Mouse (Mus musculus): Measurements from ENCODE around the gene Ccng2. TPM values are rescaled to one million over a fixed set of nuclear protein-coding genes. Genes with fewer than 3 reads are reported as not detected.

Gene Ccng2
- 76.7 TPM for total RNA-seq (2023)

DNA sequence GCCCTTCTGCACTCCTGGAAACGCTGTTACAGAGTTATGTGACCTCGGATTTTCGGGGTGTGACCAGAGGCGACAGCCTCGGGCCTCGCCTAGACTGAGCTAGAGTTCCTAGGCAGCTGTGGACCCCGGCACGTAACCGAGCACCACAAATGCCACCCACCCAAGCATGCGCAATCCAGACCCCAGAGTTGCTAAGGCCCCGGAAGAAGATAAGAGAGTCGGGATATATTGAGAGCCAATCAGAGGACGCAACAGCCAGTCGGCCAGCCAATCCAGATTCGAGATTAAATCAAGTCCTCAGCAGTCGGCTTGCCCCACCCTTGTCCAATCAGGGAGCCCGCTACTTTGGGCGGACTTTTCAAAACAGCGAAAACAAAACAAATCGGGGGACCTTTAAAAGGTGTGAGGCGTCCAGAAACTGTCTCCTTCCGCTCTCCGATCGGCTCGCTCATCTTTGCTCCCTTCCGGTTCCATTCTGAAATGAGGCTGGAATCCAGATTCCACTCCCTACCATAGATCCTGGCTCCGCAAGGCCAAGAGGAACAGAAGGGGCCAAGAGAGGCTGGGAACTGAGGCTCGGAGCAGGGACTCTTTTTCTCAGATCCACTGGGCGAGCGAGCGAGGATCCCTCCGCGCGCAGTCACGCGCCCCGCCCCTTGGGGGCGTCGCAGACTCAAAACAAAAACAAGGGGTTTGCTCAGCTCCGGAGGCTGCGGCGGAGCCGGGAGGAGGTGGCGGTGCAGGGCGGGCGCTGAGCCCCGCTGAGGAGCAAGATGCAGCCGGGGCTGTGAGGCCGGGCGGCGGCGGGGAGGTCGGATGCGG lies at the start of gene Ccng2:
TSS of gene Ccng2 (plus strand) at position 375 of the 822 bp plus-strand sequence.

Other genes starting within 250 kb of the Ccng2 start
- gene Sowahb, start 222.2 kb upstream of the Ccng2 start, total RNA-seq (2023): not detected
- gene Sept11, start 173.8 kb upstream of the Ccng2 start, total RNA-seq (2023): 47.8 TPM
- 161 TPM for gene Ccni, start 60.8 kb upstream of the Ccng2 start, total RNA-seq (2023)
- gene 2010109A12Rik, start 60.7 kb upstream of the Ccng2 start, total RNA-seq (2023): 7.8 TPM

Data from CD4-positive naive resting alpha-beta T cell, adult 57 days (primary cell).